Mouse (Mus musculus) heart, postnatal 4 days (tissue): ENCODE measurements around the gene Pdcd7. TPM values are rescaled to one million over a fixed set of nuclear protein-coding genes. Genes with fewer than 3 reads are reported as not detected.
"Not testable (repeated sequence)": the region's sequence is repeated elsewhere in the genome, so short reads cannot be mapped to it uniquely, and the experiment has no call there.

Source experiments
- DNase-seq: peaks from one replicate; pipeline ENCODE4 v3.0.0; 2021
- total RNA-seq, 2 experiments: library from RNA; stranded (reverse); gene quantifications; 2 replicates each; pipeline ENCODE4 v1.2.3; 2021

The Pdcd7 gene
- 10 to 100 TPM; 12.1 to 13.2 TPM for total RNA-seq

GRCm38 (mm10) chr9:65345854-65346475, at the start of gene Pdcd7:
Pdcd7 (plus strand) TSS chr9:65346104.
- DNase-seq, result peak; percentile 95

DNA sequence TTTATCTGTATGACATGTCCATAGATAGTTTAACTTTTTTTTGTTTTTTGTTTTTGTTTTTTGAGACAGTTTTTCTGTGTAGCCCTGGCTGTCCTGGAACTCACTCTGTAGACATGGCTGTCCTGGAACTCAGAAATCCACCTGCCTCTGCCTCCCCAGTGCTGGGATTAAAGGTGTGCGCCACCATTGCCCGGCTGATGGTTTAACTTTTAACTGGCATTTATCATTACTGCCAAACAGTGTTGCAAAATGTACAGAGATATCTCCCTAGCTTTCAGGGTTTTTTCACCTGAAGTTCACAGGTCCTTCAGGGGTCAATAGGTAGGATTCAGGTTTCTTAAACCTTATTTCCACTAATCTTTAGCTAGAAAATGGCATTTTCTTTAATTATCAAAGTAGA, 48.8 kb upstream of the Pdcd7 start:
- DNase-seq, result no peak

GRCm38 (mm10) chr9:65298761-65299160, 47.1 kb upstream of the Pdcd7 start:
- DNase-seq, result no peak

- DNase-seq, result no peak
These were observed 46.3 kb upstream of the Pdcd7 start for GRCm38 (mm10) chr9:65299650-65300049.

GRCm38 (mm10) chr9:65302327-65302983, 43.4 kb upstream of the Pdcd7 start:
- DNase-seq, result no peak

GRCm38 (mm10) chr9:65303586-65303985, 42.3 kb upstream of the Pdcd7 start:
- no peak for DNase-seq

GRCm38 (mm10) chr9:65304300-65304699, 41.6 kb upstream of the Pdcd7 start:
- no peak for DNase-seq

DNA sequence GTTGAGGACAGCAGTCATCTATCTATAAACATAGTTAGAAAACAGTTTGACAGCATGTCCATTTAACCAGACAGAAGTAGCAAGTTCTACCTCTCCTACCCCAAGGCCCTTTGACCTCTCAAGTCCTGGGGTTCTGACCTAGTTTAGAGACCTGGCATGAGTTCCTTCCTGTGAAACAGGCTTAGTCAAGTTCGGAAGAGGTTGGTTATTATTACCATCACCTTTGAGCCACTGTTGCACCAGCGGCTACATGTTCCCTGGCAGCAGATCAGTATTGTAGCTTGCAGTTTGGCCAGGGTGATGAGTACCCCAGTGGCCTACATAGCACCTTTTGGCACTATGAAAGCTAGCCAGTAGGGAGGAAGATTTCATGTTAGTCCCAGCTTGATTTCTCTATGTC, 39.2 kb upstream of the Pdcd7 start:
- no peak for DNase-seq

DNA sequence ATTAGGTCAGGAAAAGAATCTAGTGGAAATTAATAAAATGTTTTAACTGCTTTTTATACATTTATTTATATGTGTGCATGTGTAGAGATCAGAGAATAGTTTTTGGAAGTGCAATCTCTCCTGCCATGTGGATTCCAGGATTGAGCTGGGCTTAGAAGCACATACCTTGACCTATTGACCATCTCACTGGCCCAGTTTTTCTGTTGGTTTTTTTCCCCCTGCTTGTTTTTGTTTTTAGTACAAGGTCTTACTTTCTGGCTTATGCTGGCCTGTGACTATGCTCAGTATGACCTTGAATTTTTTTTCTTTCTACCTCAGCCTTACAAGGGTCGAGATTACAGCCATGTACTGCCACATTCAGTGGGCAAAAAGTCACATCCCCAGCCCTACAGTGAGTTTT, 37.9 kb upstream of the Pdcd7 start:
- no peak for DNase-seq

GRCm38 (mm10) chr9:65312669-65313357, 33.1 kb upstream of the Pdcd7 start:
- DNase-seq, result no peak

DNA sequence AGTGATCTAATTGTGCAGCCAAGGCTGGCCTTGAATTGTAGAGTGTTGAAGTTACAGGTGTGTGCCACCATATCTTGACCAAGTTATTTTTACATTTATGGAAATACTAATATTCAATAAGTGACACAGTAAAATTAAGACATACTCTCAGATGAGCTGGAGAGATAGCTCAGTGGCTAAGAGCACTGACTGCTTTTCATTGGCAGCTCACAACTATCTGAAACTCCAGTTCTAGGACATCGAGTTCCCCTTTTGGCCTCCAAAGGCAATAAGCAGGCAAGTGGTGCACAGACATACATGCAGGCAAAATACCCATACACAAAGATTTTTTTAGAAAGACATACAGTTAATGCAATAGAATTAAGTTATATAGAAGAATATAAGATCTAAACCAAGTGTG, 32.1 kb upstream of the Pdcd7 start:
- no peak for DNase-seq

GRCm38 (mm10) chr9:65322255-65322900, 23.5 kb upstream of the Pdcd7 start:
- DNase-seq, result no peak

GRCm38 (mm10) chr9:65325971-65326370, 19.9 kb upstream of the Pdcd7 start:
- DNase-seq, result no peak

DNA sequence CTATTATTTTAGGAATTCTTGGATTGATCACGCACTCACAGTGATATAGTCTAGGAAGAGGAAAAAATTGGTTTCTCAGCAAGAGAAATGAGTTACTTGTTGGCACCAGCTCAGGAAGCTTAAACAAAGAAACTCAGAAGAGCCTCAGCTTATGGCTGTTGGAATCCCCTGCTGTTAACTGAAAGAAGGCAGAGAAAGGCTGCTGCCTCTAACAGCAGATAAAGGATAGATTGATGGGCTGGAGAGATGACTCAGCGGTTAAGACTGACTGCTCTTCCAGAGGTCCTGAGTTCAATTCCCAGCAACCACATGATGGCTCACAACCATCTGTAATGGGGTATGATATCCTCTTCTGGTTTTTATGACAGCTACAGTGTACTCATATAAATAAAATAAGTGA, 18.5 kb upstream of the Pdcd7 start:
- no peak for DNase-seq

DNA sequence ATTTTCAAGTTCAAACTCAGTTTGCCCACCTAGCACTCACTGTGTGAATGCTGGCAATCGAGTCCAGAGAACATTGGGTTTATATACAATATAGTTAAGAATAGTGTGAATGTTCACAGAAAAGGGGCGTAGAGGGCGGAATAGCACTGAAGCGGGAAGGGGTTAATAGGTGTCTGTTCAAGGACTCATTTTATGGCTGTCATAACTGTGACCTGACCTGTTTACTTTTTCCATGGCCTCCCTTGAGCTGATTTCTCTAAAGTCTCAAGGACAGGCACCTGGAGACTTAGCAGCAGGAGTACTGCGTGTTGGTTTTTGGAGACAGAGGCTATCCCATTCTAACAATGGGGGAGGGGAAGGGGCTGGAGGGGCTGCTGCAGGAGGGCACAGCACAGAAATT, 11.9 kb upstream of the Pdcd7 start:
- no peak for DNase-seq

- DNase-seq, result no peak
These were observed 6.8 kb upstream of the Pdcd7 start for GRCm38 (mm10) chr9:65339146-65339545.

DNA sequence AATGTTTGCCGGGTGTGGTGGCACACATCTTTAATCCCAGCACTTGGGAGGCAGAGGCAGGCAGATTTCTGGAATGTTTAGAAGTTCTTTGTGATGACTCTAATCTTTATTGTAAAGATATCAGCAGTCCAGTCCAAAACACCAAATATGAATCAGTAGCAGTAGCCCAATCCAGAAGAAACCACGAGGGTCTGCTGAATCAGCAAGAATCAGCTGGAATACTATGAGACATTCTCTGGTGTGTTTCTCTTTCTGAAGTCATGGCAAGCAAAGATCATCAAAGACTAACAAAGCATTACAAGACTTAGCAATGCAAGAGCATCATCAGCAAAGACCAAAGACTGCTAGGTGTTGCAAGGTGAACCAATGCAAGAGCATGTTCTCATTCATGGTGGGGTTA, 5.5 kb upstream of the Pdcd7 start:
- DNase-seq, result no peak

- DNase-seq, result not testable (repeated sequence)
These were observed 465 bp upstream of the Pdcd7 start for GRCm38 (mm10) chr9:65345439-65345838.

DNA sequence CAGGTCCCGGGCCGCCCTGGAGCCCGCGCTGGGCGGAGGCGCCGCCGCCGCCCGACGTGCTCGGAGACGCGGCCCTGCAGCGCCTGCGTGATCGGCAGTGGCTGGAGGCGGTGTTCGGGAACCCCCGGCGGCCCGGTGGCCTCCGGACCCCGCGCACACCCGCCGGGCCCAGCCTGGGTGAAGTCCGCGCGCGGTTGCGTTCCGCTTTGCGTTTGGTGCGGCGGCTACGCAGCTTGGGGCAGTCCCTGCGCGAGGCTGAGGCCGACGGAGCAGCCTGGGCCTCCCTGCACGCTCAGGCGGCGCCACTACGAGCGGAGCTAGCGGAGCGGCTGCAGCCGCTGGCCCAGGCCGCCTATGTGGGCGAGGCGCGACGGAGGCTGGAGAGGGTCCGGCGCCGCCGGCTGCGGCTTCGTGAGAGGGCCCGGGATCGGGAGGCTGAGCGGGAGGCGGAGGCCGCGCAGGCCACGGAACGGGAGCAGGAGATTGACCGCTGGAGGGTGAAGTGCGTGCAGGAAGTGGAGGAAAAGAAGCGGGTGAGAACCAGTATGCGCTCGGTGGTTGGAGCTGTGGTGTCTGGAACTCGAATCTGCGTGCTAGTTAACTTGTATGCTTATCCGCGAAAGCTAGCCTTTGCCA, 690 bp downstream of the Pdcd7 start:
- DNase-seq, result peak; percentile 54

GRCm38 (mm10) chr9:65347112-65347850, 1.4 kb downstream of the Pdcd7 start:
- DNase-seq, result no peak

DNA sequence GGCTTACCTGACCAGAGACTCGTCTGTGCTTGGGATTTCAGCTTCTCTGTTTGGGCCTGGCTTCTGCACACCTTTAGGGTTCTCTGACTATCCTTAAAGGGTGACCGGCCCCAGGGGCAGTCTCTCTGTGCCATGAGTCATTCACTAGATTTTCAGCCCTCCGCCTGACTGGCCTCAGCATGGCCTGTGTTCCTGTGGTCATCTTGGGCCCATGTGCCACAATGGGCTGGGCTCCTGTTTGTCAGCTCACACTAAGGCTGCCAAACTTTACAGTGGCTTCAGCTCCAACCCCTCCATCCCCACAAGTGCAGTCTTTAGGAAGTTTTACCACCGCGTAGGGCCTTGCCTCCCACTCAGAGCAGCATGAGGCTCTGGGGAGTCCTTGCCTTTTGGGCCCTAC, 7.3 kb downstream of the Pdcd7 start:
- no peak for DNase-seq

DNA sequence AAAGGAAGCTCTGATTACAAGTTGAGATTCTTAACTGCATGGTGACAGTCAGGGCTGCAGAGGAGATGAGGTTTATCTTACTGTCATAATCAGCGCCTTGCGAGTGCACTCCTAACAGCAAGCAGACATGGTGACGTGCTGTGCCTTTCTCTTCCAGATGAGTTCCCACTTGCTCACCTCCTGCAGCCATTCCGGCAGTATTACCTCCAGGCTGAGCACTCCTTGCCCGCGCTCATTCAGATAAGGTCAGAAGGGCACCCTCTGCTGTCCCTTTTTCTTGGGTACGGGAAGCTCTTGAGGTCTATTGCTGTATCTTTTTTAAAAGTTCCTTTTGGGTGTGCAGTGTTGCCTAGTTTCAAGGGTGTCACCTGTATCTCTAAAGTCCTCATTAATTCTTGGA, 10.7 kb downstream of the Pdcd7 start:
- DNase-seq, result no peak
